Mouse (Mus musculus) midbrain, embryonic 13.5 days (tissue): ENCODE measurements around the gene Man2b1. TPM values are rescaled to one million over a fixed set of nuclear protein-coding genes. Genes with fewer than 3 reads are reported as not detected.
"Not testable (repeated sequence)": the region's sequence is repeated elsewhere in the genome, so short reads cannot be mapped to it uniquely, and the experiment has no call there.

ENCODE experiments used
- ATAC-seq: fragments of 200-750 bp; cut with Nextera tagmentation; 2 replicates; pipeline ENCODE4 v1.8.0; 2017; ENCODE audit warnings: mild to moderate bottlenecking, moderate TSS enrichment, moderate library complexity
- H3K27ac ChIP-seq: fragments of 300-500 bp; sonication (generic); 2 replicates; pipeline ENCODE4 v1.5.1; 2015; ENCODE audit warnings: inconsistent platforms, mild to moderate bottlenecking, moderate library complexity
- H3K27me3 ChIP-seq: fragments of 300-500 bp; sonication (generic); 2 replicates; pipeline ENCODE4 v1.6.1; 2015; ENCODE audit warnings: mild to moderate bottlenecking, inconsistent platforms
- H3K36me3 ChIP-seq: fragments of 300-500 bp; sonication (generic); 2 replicates; pipeline ENCODE4 v1.6.1; 2015; ENCODE audit warnings: mild to moderate bottlenecking, inconsistent platforms
- H3K4me1 ChIP-seq: fragments of 300-500 bp; sonication (generic); replicated peaks from 2 replicates; pipeline ENCODE4 v1.6.1; 2015; ENCODE audit warnings: inconsistent platforms
- H3K4me2 ChIP-seq: fragments of 300-500 bp; sonication (generic); replicated peaks from 2 replicates; pipeline ENCODE4 v1.6.1; 2015; ENCODE audit warnings: moderate library complexity, mild to moderate bottlenecking, inconsistent platforms
- H3K4me3 ChIP-seq: fragments of 300-500 bp; sonication (generic); replicated peaks from 2 replicates; pipeline ENCODE4 v1.5.1; 2015; ENCODE audit warnings: mild to moderate bottlenecking, inconsistent platforms
- H3K9ac ChIP-seq: fragments of 300-500 bp; sonication (generic); replicated peaks from 2 replicates; pipeline ENCODE4 v1.6.1; 2015; ENCODE audit warnings: mild to moderate bottlenecking, inconsistent platforms
- H3K9me3 ChIP-seq: fragments of 300-500 bp; sonication (generic); 2 replicates; pipeline ENCODE4 v1.6.1; 2016; ENCODE audit warnings: mild to moderate bottlenecking, inconsistent platforms
- WGBS: fragments of 180-500 bp; shearing (Covaris S2); methylation state at CpG from one replicate; pipeline ENCODE4 v1.1.7; 2015; 5-methylcytosine and 5-hydroxymethylcytosine counted together
- polyA plus RNA-seq: library from polyadenylated mRNA; unstranded; fragments of >200 nt; fragmentation: Nextera tagmentation; extraction: Ambion mirVana; gene quantifications from 2 replicates; pipeline ENCODE4 v1.2.1, GENCODE M21; 2015

The Man2b1 gene
- polyA plus RNA-seq, 1 experiment from 2014 or later: 16.6 TPM

DNA sequence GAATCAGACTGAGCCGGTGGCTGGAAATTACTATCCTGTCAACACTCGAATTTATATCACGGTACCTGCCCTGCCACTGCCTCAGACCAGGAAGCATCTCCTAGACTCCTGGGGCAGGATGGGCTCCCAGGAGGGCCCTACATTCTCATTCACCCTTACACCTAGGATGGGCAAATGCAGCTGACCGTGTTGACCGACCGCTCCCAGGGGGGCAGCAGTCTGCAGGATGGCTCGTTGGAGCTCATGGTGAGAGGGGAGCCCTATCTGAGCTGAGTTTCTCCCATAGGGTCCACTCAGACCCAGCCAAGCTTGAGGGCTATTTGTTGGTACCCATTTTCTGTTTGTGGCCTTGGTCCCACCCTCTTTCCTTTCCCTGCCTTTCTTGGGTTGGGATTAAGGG is 12.5 kb downstream of the Man2b1 start:
- Histone ChIP-seq H3K9me3 (no peaks in the 10 kb centered on the region), H3K36me3 (peaks cover 66% of the 10 kb centered on the region), H3K4me1 (no peaks in the 10 kb centered on the region), H3K27me3 (no peaks in the 10 kb centered on the region), H3K4me3 (no peak overlapping the region), H3K27ac (no peak overlapping the region), H3K4me2 (no peak overlapping the region), H3K9ac (no peak overlapping the region)
- no peak for ATAC-seq
- WGBS: 96% methylated on average over 7 of the region's 7 CpGs

DNA sequence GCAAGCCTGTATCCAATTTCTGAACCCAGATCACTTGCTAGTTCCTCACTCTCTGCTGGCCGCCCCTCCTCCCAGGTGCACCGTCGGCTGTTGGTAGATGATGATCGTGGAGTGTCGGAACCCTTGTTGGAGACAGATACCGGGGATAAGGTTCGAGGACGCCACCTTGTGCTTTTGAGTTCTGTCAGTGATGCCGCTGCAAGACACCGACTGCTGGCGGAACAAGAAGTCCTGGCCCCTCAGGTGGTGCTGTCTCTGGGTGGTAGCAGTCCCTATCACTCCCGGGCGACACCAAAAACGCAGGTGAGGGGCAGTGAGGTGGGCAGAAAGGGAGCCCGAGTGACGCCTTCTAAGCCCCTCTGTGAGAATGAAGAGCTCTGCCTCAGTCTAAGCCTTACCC is 13.1 kb downstream of the Man2b1 start:
- Histone ChIP-seq H3K4me2 (no peak overlapping the region), H3K9ac (no peak overlapping the region), H3K4me1 (no peaks in the 10 kb centered on the region), H3K27me3 (no peaks in the 10 kb centered on the region), H3K36me3 (peaks cover 61% of the 10 kb centered on the region), H3K4me3 (no peak overlapping the region), H3K9me3 (no peaks in the 10 kb centered on the region), H3K27ac (no peak overlapping the region)
- 94% methylated on average over 16 of the region's 16 CpGs for WGBS
- no peak for ATAC-seq

DNA sequence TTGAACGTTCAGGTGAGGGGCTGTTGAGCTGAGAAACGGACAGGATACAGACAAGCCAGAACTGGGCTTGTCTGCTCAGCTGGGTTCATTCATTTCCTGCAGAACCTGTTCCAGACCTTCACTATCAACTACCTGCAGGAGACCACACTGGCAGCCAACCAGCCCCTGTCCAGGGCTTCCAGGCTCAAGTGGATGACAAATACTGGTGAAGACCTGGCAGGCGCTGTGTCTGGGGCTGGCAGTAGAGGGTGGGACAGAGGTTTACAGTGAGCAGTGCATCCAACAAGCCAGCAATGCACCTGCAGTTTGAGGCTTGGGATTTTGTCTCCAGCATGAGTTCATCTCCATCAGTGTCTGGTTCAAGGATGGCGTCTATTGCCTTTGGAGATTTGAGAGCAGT is 13.8 kb downstream of the Man2b1 start:
- no peak overlapping the region for H3K27ac ChIP-seq
- WGBS: 97% methylated on average over 4 of the region's 4 CpGs
- no peak for ATAC-seq
- H3K9me3 ChIP-seq: no peaks in the 10 kb centered on the region
- H3K27me3 ChIP-seq: no peaks in the 10 kb centered on the region
- H3K4me1 ChIP-seq: no peaks in the 10 kb centered on the region
- H3K4me2 ChIP-seq: no peak overlapping the region
- H3K9ac ChIP-seq: no peak overlapping the region
- peaks cover 58% of the 10 kb centered on the region for H3K36me3 ChIP-seq
- H3K4me3 ChIP-seq: no peak overlapping the region

DNA sequence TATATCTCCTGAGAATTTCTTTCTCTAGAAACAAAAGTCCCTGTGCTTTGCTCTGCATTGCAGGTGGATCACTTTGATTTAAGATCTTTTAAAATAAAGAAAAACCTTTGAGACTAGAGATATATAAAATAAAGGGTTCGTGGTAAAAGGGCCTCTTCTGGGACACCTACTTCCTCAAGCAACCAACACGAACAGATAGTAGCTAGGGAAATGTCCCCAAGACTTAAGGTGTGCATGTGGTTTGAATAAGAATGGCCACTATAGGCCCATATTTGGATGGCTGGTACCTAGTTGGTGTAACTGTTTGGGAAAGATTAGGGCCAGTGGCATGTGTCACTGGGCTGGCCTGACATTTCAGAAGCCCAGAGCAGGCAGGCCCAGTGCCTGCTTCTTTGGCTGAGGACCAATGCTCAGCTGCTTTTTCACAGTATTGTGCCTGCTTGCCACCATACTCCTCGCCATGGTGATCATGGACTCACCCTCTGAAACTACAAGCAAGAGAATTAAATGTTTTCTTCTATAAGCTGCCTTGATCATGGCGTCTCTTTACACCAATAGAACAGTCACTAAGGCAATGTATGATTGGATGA is 17.1 kb downstream of the Man2b1 start:
- Histone ChIP-seq H3K36me3 (peaks cover 39% of the 10 kb centered on the region), H3K9me3 (no peaks in the 10 kb centered on the region), H3K27me3 (no peaks in the 10 kb centered on the region), H3K4me1 (no peaks in the 10 kb centered on the region), H3K4me3 (no peak overlapping the region), H3K4me2 (no peak overlapping the region), H3K27ac (no peak overlapping the region), H3K9ac (no peak overlapping the region)
- 81% methylated on average over 4 of the region's 4 CpGs for WGBS
- ATAC-seq: no peak

DNA sequence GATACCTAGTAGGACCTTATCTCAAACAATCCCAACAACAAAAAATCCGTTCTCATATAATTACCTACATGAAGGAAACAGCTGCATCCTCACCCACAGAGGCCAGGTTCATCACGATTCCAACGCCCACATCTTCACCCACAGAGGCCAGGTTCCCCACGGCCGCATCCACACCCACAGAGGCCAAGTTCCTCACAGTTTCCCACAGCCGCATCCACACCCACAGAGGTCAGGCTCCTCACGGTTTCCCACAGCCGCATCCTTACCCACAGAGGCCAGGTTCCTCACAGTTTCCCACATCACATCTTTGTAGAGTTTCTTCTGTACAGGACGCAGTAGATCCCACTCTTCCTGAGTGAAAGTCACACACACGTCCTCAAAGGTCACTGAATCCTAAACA is 30.2 kb downstream of the Man2b1 start:
- no peak overlapping the region for H3K4me2 ChIP-seq

DNA sequence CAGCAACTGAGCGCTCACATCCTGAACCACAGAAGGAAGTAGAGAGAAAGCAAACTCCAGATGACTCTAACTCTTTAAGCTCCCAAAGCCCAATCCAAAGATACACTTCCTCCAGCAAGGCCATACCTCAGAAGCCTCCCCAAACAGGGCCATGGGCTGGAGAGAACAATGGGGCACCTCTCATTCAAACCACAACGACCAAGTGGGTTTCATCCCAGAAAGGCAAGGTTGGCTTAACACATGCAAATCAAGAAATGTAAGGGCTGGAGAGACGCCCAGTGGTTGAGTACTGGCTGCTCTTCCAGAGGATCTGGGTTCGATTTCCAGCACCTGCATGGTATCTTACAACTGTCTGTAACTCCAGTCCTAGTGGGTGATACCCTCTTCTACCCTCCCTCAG is 32.4 kb downstream of the Man2b1 start:
- Histone ChIP-seq H3K36me3 (peaks cover 22% of the 10 kb centered on the region), H3K9me3 (no peaks in the 10 kb centered on the region), H3K27me3 (no peaks in the 10 kb centered on the region), H3K4me3 (no peak overlapping the region), H3K4me2 (no peak overlapping the region), H3K27ac (no peak overlapping the region), H3K9ac (no peak overlapping the region), H3K4me1 (peaks cover 8% of the 10 kb centered on the region; the same call in 1 of the 2 replicates)
- WGBS: 73% methylated on average over 4 of the region's 4 CpGs
- no peak for ATAC-seq

More for the DNA sequence above, 30.2 kb downstream of the Man2b1 start:
- ATAC-seq: no peak
- no peak overlapping the region for H3K9ac ChIP-seq
- H3K27me3 ChIP-seq: no peaks in the 10 kb centered on the region
- no peak overlapping the region for H3K27ac ChIP-seq
- H3K4me3 ChIP-seq: no peak overlapping the region
- no peaks in the 10 kb centered on the region for H3K9me3 ChIP-seq
- H3K4me1 ChIP-seq: no peaks in the 10 kb centered on the region
- 97% methylated on average over 10 of the region's 10 CpGs for WGBS
- H3K36me3 ChIP-seq: peaks cover 39% of the 10 kb centered on the region

DNA sequence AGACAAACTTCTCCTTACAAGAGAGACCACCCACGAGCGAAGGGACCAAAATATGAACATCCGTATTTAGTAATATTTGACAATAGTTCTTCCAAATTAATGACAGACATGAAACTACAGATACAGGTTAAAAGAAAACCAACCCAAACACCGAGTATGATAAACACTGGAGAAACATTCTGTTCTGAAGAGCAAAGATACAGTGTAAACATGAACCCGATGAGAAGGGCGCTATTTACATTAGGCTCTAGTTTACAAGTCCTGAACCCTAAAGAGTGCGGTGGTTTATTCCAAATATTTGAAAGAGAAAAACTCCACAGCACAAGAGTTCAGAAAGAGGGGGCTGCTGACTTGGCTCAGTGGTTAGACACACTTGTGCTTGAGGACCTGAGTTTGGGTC is 33.9 kb downstream of the Man2b1 start:
- Histone ChIP-seq H3K4me1 (peaks cover 8% of the 10 kb centered on the region; the same call in 1 of the 2 replicates), H3K36me3 (peaks cover 7% of the 10 kb centered on the region), H3K4me3 (no peak overlapping the region), H3K4me2 (no peak overlapping the region), H3K27me3 (no peaks in the 10 kb centered on the region), H3K9me3 (no peaks in the 10 kb centered on the region), H3K27ac (no peak overlapping the region), H3K9ac (no peak overlapping the region)
- WGBS: 95% methylated on average over 7 of the region's 7 CpGs
- ATAC-seq: no peak

DNA sequence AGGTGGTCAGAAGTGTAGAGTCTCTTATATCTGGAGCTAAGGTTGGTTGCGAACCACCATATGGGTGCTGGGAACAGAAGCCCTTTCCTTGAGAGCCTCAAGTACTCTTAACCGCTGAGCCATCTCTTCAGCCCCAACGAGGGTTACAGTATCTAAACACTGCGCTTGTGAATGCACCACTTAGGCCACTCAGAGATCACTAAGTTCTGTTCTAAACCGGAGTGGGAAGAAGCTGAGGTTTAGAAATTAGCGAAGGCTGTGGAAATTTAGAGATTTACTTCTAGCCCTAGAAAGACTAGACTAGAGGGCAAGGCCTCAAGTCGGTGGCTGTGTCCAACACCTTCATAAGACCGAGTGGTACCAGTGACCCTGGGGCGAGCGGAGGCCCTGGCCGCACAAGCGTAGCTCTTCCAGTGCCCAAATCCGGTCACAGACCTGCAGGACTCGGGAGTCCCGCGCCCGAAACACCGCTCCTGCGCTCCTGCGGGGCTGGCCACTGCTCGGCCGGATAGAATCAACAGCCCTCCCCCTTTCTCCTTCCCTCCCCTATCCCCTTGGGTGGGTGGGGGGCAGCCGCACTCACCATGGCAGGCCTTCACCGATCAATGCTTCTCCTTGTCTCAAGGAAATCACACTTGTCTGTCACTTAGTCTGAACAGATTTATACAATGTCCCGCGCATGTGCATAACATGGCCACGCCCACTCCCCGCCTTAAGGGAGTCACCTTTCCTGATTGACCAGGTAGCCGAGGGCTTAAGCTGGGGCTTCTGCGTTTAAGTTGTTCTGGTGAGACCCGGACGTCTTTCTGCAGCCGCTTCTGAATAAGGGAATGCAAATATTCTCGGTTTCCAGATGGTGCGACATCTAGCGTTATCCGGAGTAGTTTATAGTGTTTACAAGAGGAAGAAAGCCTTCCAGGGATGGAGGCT is 36.2 kb downstream of the Man2b1 start:
- peaks cover 8% of the 10 kb centered on the region; the same call in 1 of the 2 replicates for H3K4me1 ChIP-seq

DNA sequence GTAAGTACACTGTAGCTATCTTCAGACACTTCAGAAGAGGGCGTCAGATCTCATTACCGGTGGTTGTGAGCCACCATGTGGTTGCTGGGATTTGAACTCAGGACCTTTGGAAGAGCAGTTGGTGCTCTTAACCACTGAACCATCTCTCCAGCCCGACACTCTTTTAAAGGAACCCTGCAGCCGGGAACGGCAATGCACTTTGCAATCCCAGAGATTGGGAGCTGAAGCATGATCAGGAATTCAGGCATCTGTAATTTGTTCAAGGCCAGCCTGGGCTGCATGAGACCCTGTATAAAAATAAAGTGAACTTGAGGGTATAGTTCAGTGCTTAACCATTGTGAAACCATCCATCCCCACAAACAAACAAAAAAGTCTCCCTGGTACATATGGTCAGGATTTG is 37.2 kb downstream of the Man2b1 start:
- H3K4me1 ChIP-seq, H3K36me3 ChIP-seq, H3K27ac ChIP-seq, H3K27me3 ChIP-seq, H3K9ac ChIP-seq, H3K9me3 ChIP-seq, H3K4me3 ChIP-seq, H3K4me2 ChIP-seq: not testable (repeated sequence)
- ATAC-seq: peak; percentile 34; the same call in 1 of the 2 replicates
- WGBS: 77% methylated on average over 5 of the region's 5 CpGs

More for the DNA sequence above, 36.2 kb downstream of the Man2b1 start:
- WGBS: 8% methylated on average over 37 of the region's 37 CpGs
- Histone ChIP-seq H3K36me3 (no peaks in the 10 kb centered on the region), H3K9ac (peak overlapping the region; percentile 79), H3K4me3 (peak overlapping the region; percentile 67), H3K9me3 (no peaks in the 10 kb centered on the region), H3K4me2 (peak overlapping the region; percentile 85), H3K27me3 (no peaks in the 10 kb centered on the region), H3K27ac (peak overlapping the region; percentile 62)
- ATAC-seq: peak; percentile 93

DNA sequence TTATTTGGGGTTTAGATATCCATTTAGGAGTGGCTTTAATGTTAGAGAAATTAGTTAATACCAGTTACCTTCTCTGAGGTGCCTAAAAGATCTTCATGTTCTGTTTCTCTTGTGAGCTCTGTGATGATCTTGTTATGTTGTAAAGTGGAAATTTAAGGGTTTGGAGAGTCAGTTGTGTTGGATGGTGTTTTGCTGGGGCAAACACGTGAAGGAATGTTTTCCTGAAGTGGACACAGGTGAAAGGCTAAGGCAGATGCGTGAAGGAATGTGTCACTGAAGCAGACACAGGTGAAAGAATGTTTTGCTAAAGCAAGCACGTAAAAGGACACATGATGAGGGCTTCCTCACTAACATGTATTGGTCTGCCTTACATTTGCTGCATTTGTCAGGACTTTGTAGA is 39.9 kb downstream of the Man2b1 start, which contains the start of gene Zfp791:
Gene Zfp791 (minus strand): TSS at position 101 of the 400 bp plus-strand sequence.
- Histone ChIP-seq H3K4me2 (no peak within 1 kb of the TSS), H3K36me3 (no peaks in the 10 kb centered on the region), H3K27me3 (no peaks in the 10 kb centered on the region), H3K9me3 (no peaks in the 10 kb centered on the region), H3K4me3 (no peak within 1 kb of the TSS), H3K27ac (no peak within 1 kb of the TSS), H3K9ac (no peak within 1 kb of the TSS), H3K4me1 (peaks cover 8% of the 10 kb centered on the region; the same call in 1 of the 2 replicates)
- ATAC-seq: no peak
- 82% methylated on average over 3 of the region's 3 CpGs for WGBS

DNA sequence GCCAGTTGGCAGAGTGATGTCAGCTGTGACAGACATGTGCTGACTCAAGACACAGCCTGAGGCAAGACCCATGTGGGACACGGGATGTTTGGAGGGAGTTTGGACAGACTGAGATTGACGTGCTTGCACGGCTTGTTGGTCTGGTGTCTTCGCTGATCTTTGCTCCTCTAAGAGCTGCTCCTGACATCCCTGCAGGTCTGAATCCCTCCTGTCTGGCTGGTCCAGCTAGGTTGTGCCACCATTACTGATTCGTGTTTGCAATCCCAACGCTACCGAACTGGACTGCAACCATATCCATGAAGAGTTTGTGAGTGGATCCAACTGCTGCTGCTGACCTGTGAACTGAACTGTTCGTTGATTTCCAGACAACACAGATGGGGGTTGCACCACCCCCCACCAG is 40.6 kb downstream of the Man2b1 start:
- WGBS: 90% methylated on average over 8 of the region's 8 CpGs
- Histone ChIP-seq H3K36me3 (no peaks in the 10 kb centered on the region), H3K4me1 (peaks cover 6% of the 10 kb centered on the region; the same call in 1 of the 2 replicates), H3K4me3 (no peak overlapping the region), H3K27me3 (no peaks in the 10 kb centered on the region), H3K4me2 (no peak overlapping the region), H3K27ac (no peak overlapping the region), H3K9ac (no peak overlapping the region), H3K9me3 (no peaks in the 10 kb centered on the region)
- ATAC-seq: no peak

DNA sequence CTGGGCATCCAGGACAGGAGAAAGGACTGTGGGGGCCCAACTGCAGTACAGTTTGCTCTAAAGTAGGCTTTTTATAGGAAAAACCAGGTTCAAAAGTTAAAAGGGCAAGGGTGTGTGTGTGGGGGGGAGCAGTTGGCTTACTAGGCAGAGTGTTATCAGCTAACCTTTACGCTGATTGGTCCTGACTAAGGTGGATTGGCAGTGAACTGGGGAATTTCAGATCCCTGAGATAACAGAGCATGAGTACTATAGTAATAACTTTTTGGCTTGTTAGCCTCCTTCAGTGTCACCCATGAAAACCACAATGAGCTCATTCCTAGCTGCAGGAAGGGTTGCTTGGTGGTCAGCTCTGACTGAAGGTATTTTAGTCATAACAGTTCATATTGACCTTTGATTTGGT is 49.3 kb downstream of the Man2b1 start:
- 97% methylated on average over 1 of the region's 1 CpGs for WGBS
- Histone ChIP-seq H3K36me3 (no peaks in the 10 kb centered on the region), H3K9ac (no peak overlapping the region), H3K4me2 (no peak overlapping the region), H3K4me1 (no peaks in the 10 kb centered on the region), H3K4me3 (no peak overlapping the region), H3K27ac (no peak overlapping the region), H3K9me3 (no peaks in the 10 kb centered on the region), H3K27me3 (peaks cover 9% of the 10 kb centered on the region; the same call in 1 of the 2 replicates)
- ATAC-seq: no peak
